Comparison of ENCODE assay signal across 8 mouse cellular contexts in the genomic region with DNA sequence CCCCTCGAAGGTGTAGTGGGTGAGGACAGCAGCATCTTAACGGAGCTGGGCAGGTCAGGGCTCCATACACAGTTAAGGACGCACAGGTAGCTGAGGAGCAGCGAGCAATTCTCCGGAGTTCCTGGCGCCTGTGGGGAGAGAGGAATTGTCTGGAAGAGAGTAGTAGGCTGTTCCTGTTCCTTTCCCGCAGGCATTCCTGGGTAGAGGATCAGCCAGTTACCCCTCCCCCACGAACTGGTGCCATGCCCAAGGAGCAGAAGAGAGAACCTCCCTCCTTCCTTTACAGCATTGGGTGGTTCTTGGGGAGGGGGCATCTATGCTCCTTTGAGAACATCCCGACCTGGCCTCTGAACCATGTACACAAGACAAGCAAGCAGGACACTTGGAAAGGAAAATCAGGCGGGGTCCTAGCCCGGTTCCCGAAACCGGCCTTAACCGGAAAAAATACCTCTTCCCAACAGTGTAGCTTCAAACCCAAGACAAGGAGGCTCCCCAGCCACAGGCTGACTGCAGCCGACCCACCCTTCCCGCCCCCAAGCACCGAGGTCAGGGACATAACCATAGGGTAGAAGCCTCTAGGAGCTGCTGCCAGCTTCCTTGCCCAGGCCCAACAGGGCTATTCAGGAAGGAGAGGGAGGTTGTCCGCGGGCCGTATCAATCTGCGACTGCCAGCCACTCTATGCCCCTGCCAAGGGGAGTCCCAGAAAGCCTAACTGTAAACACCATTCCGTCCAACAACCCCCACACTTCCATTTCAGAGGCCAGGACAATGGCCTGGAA. TPM values are rescaled to one million over a fixed set of nuclear protein-coding genes. Genes with fewer than 3 reads are reported as not detected.
DNase-seq lines count a peak whose midpoint lies in the region; ATAC-seq lines count a peak whose summit lies in the region.

No protein-coding gene starts in this region.

- WGBS in hindbrain, embryonic 15.5 days: 7% methylated on average over 22 of the region's 22 CpGs
- WGBS in lung, embryonic 16.5 days: 18% methylated on average over 22 of the region's 22 CpGs

- peaks cover 48% of the 10 kb centered on the region for H3K27me3 ChIP-seq in hindbrain, embryonic 15.5 days
- peaks cover 54% of the 10 kb centered on the region for H3K27me3 ChIP-seq in lung, embryonic 16.5 days (ENCODE audit: control insufficient read depth, insufficient read depth, low read depth, low read length)

- peaks cover 50% of the 10 kb centered on the region for H3K4me1 ChIP-seq in hindbrain, embryonic 15.5 days (replicated peaks)
- H3K4me1 ChIP-seq in lung, embryonic 16.5 days (replicated peaks; ENCODE audit: control insufficient read depth, insufficient read depth, low read length): peaks cover 34% of the 10 kb centered on the region

- no peaks in the 10 kb centered on the region for H3K36me3 ChIP-seq in hindbrain, embryonic 15.5 days
- no peaks in the 10 kb centered on the region for H3K36me3 ChIP-seq in lung, embryonic 16.5 days (ENCODE audit: control insufficient read depth, insufficient read depth, low read length)

- peak; percentile 13; the same call in 1 of the 2 replicates for ATAC-seq in hindbrain, embryonic 15.5 days (ENCODE audit: low FRiP score, low read depth)
- ATAC-seq in lung, embryonic 16.5 days (ENCODE audit: low read depth): peak; percentile 36

- H3K27ac ChIP-seq in hindbrain, embryonic 15.5 days (replicated peaks): peak overlapping the region; percentile 86
- peak overlapping the region; percentile 77 for H3K27ac ChIP-seq in lung, embryonic 16.5 days (ENCODE audit: low read length)

- DNase-seq in adrenal gland, postnatal 14 days: peak; percentile 76
- DNase-seq in adrenal gland, adult 8-10 months: no peak
- peak; percentile 61 for DNase-seq in embryo, embryonic 9.5 days (ENCODE audit: extremely low spot score)
- no peak for DNase-seq in B cell, adult 2 months
- DNase-seq in adipocyte (ENCODE audit: low spot score): no peak
- DNase-seq in thymus, postnatal 10 days (ENCODE audit: low spot score in 2 of 2): no peak

- peak overlapping the region; percentile 56 for H3K4me3 ChIP-seq in hindbrain, embryonic 15.5 days
- peak overlapping the region; percentile 51 for H3K4me3 ChIP-seq in lung, embryonic 16.5 days (ENCODE audit: low read length)

- H3K4me2 ChIP-seq in hindbrain, embryonic 15.5 days: peak overlapping the region; percentile 89
- H3K4me2 ChIP-seq in lung, embryonic 16.5 days (ENCODE audit: low read depth, low read length): peak overlapping the region; percentile 86

- H3K9me3 ChIP-seq in hindbrain, embryonic 15.5 days: no peaks in the 10 kb centered on the region
- H3K9me3 ChIP-seq in lung, embryonic 16.5 days (ENCODE audit: control insufficient read depth, low read length): no peaks in the 10 kb centered on the region

- H3K9ac ChIP-seq in hindbrain, embryonic 15.5 days: peak overlapping the region; percentile 61
- peak overlapping the region; percentile 61 for H3K9ac ChIP-seq in lung, embryonic 16.5 days (ENCODE audit: low read length)

RNA-seq across cellular contexts. Expression of a gene that starts 1.6 kb away (rescaled TPM):
- total RNA-seq in adrenal gland, postnatal 14 days (2021): 11.4 and 13.8 TPM in 2 replicates
- total RNA-seq in adrenal gland, adult 8-10 months (2022): 10 to 100 TPM in 2 of 4 experiments, 1 to 10 TPM in 2; 9.5 to 12.5 (median 10.1) TPM
- 16.8 and 18.9 TPM in 2 replicates for polyA plus RNA-seq in hindbrain, embryonic 15.5 days (2015; fragmentation: Nextera tagmentation; extraction: Ambion mirVana)
- 9.0 and 11.0 TPM in 2 replicates for polyA plus RNA-seq in lung, embryonic 16.5 days (2015; fragmentation: Nextera tagmentation; extraction: Ambion mirVana)

RNA-seq across cellular contexts. Expression of a gene that starts 5.6 kb away (rescaled TPM):
- not detected in 2 replicates for total RNA-seq in adrenal gland, postnatal 14 days (2021)
- not detected for total RNA-seq in adrenal gland, adult 8-10 months (2022)
- polyA plus RNA-seq in hindbrain, embryonic 15.5 days (2015; fragmentation: Nextera tagmentation; extraction: Ambion mirVana): 0.52 and 0.83 TPM in 2 replicates
- polyA plus RNA-seq in lung, embryonic 16.5 days (2015; fragmentation: Nextera tagmentation; extraction: Ambion mirVana): not detected in 2 replicates

RNA-seq across cellular contexts. Expression of a gene that starts 6.9 kb away (rescaled TPM):
- total RNA-seq in adrenal gland, postnatal 14 days (2021): 8.4 and 9.7 TPM in 2 replicates
- 10 to 100 TPM; 10.4 to 11.6 (median 11.6) TPM for total RNA-seq in adrenal gland, adult 8-10 months (2022)
- 13.3 and 13.8 TPM in 2 replicates for polyA plus RNA-seq in hindbrain, embryonic 15.5 days (2015; fragmentation: Nextera tagmentation; extraction: Ambion mirVana)
- polyA plus RNA-seq in lung, embryonic 16.5 days (2015; fragmentation: Nextera tagmentation; extraction: Ambion mirVana): 10.9 and 12.6 TPM in 2 replicates

RNA-seq across cellular contexts. Expression of a gene that starts 8.9 kb away (rescaled TPM):
- total RNA-seq in adrenal gland, postnatal 14 days (2021): not detected in 2 replicates
- not detected for total RNA-seq in adrenal gland, adult 8-10 months (2022)
- 0.48 and 0.64 TPM in 2 replicates for polyA plus RNA-seq in hindbrain, embryonic 15.5 days (2015; fragmentation: Nextera tagmentation; extraction: Ambion mirVana)
- 0.48 and 0.80 TPM in 2 replicates for polyA plus RNA-seq in lung, embryonic 16.5 days (2015; fragmentation: Nextera tagmentation; extraction: Ambion mirVana)

RNA-seq across cellular contexts. Expression of a gene that starts 14.1 kb away (rescaled TPM):
- 0.15 TPM in 1 of 2 replicates, not detected in the other for total RNA-seq in adrenal gland, postnatal 14 days (2021)
- total RNA-seq in adrenal gland, adult 8-10 months (2022): under 1 TPM; 0.17 to 0.65 (median 0.46) TPM
- polyA plus RNA-seq in hindbrain, embryonic 15.5 days (2015; fragmentation: Nextera tagmentation; extraction: Ambion mirVana): 0.10 and 0.30 TPM in 2 replicates
- 12.6 and 14.2 TPM in 2 replicates for polyA plus RNA-seq in lung, embryonic 16.5 days (2015; fragmentation: Nextera tagmentation; extraction: Ambion mirVana)

Comparison
In these comparisons a context has a peak if more than half of its experiments do, and no peak if none do; other contexts are left out.
1. DNase-seq: peak in adrenal gland, postnatal 14 days (single experiment) and embryo, embryonic 9.5 days (single experiment); none in adrenal gland, adult 8-10 months (single experiment), B cell, adult 2 months (0 of 2), adipocyte (single experiment) and thymus, postnatal 10 days (0 of 2).